ENCODE assay signal across 25 mouse cellular contexts in the genomic region with DNA sequence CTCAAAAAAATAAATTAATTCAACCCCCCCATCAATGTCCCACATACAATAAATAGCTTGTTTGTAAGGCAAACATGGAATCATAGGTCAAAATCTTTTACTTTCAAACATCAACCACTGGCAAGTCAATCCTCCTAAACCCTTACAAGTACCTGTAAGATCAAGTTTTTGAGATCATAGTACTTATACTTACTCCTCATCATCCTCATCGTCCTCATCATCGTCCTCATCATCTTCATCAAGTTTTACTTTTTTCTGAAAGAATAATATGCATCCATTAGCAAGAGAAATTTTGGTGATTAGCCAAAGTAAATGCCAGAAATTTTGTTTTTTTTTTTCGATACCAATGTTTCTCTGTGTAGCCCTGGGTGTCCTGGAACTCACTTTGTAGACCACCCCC. TPM values are rescaled to one million over a fixed set of nuclear protein-coding genes. Genes with fewer than 3 reads are reported as not detected.
DNase-seq lines count a peak whose midpoint lies in the region; ATAC-seq and TF ChIP-seq lines count a peak whose summit lies in the region.
"Had no signal": no experiment of that assay in that cellular context is flagged by ENCODE, and none has a peak within 500 bp of the region (broad histone marks: within the 10 kb centered on the region; RNA-seq: fewer than 3 reads in every experiment).

No protein-coding gene starts in this region.

- no peak overlapping the region for H3K27ac ChIP-seq in liver, embryonic 11.5 days (ENCODE audit: low read depth, low read length)
- no peak overlapping the region for H3K27ac ChIP-seq in ES-Bruce4 (ENCODE audit: insufficient read depth, low read length)
- no peak overlapping the region for H3K27ac ChIP-seq in embryonic fibroblast, embryonic 13.5 days (ENCODE audit: insufficient read depth, low read length)
- H3K27ac ChIP-seq: embryonic facial prominence, embryonic 10.5 days; forebrain, embryonic 10.5 days; heart, embryonic 10.5 days; heart, embryonic 15.5 days; hindbrain, embryonic 10.5 days; hindbrain, embryonic 14.5 days had no signal

- no peak overlapping the region for H3K4me3 ChIP-seq in liver, embryonic 11.5 days (ENCODE audit: low read depth, low read length)
- H3K4me3 ChIP-seq in ES-Bruce4 (ENCODE audit: low read depth, low read length), result peak overlapping the region; percentile 55; the same call in 1 of the 2 replicates
- peak overlapping the region; percentile 28; the same call in 1 of the 2 replicates for H3K4me3 ChIP-seq in embryonic fibroblast, embryonic 13.5 days (ENCODE audit: insufficient read depth, low read length)
- H3K4me3 ChIP-seq in myocyte, result peak overlapping the region; percentile 99
- H3K4me3 ChIP-seq: erythroblast, embryonic 14.5 days; heart, embryonic 15.5 days had no signal

- H3K9ac ChIP-seq in liver, embryonic 11.5 days (ENCODE audit: low read depth, low read length), result no peak overlapping the region
- peak overlapping the region; percentile 98 for H3K9ac ChIP-seq in ES-Bruce4 (ENCODE audit: low read depth, poor library complexity, severe bottlenecking)
- H3K9ac ChIP-seq: heart, embryonic 15.5 days; hindbrain, embryonic 14.5 days had no signal

- peaks cover 60% of the 10 kb centered on the region for H3K79me2 ChIP-seq in myocyte (ENCODE audit: control insufficient read depth, insufficient read depth)

- ATAC-seq in liver, embryonic 11.5 days (replicated peaks; ENCODE audit: low FRiP score), result no peak
- no peak for ATAC-seq in megakaryocyte progenitor cell, adult 5-6 weeks (replicated peaks; ENCODE audit: poor library complexity)
- ATAC-seq: forebrain, embryonic 14.5 days; intestine, embryonic 16.5 days had no signal

- H3K4me2 ChIP-seq in liver, embryonic 11.5 days, result peak overlapping the region; percentile 78
- no peak overlapping the region for H3K4me2 ChIP-seq in myocyte (ENCODE audit: low read depth)
- H3K4me2 ChIP-seq: heart, embryonic 15.5 days; hindbrain, embryonic 14.5 days had no signal

- H3K27me3 ChIP-seq in liver, embryonic 11.5 days (replicated peaks; ENCODE audit: control insufficient read depth, insufficient read depth, low read length), result no peaks in the 10 kb centered on the region
- H3K27me3 ChIP-seq in ES-Bruce4 (ENCODE audit: control insufficient read depth, insufficient read depth, low read length, poor library complexity, severe bottlenecking) (no peaks in the 10 kb centered on the region), myocyte (ENCODE audit: control insufficient read depth, insufficient read depth, insufficient read length) (no peaks in the 10 kb centered on the region)
- H3K27me3 ChIP-seq: heart, embryonic 15.5 days had no signal

- TF ChIP-seq CTCF in ES-Bruce4 (IDR thresholded peaks at IDR 0.05; ENCODE audit: low read depth, low read length), result no peak
- no peak for TF ChIP-seq CTCF in embryonic fibroblast, embryonic 13.5 days (IDR thresholded peaks at IDR 0.05; ENCODE audit: borderline replicate concordance, insufficient read depth, low read length)

- H3K4me1 ChIP-seq in liver, embryonic 11.5 days (replicated peaks; ENCODE audit: control insufficient read depth, insufficient read depth, low read length), result peaks cover 5% of the 10 kb centered on the region; the same call in 1 of the 2 replicates
- peaks cover 2% of the 10 kb centered on the region for H3K4me1 ChIP-seq in ES-Bruce4 (ENCODE audit: control insufficient read depth, insufficient read depth, low read length)
- H3K4me1 ChIP-seq in embryonic fibroblast, embryonic 13.5 days (ENCODE audit: control insufficient read depth, insufficient read depth, low read length), result peaks cover 2% of the 10 kb centered on the region; the same call in 1 of the 2 replicates
- H3K4me1 ChIP-seq: heart, embryonic 10.5 days had no signal

- no peak overlapping the region for H3ac ChIP-seq in myocyte (ENCODE audit: control insufficient read depth, insufficient read length)

- H3K36me3 ChIP-seq in liver, embryonic 11.5 days (ENCODE audit: control insufficient read depth, insufficient read depth, low read length), result peaks cover 26% of the 10 kb centered on the region
- peaks cover 76% of the 10 kb centered on the region for H3K36me3 ChIP-seq in ES-Bruce4 (ENCODE audit: control insufficient read depth, insufficient read depth, low read length, poor library complexity, severe bottlenecking)
- H3K36me3 ChIP-seq in myocyte (ENCODE audit: control insufficient read depth, insufficient read depth), result peaks cover 71% of the 10 kb centered on the region

- 82% methylated on average over 3 of the region's 3 CpGs for whole genome bisulfite sequencing in liver, embryonic 11.5 days

- TF ChIP-seq POLR2A in ES-Bruce4 (IDR thresholded peaks at IDR 0.05; ENCODE audit: insufficient read depth, low read length) (no peak), myocyte (IDR thresholded peaks at IDR 0.05; ENCODE audit: insufficient read length, low read depth) (no peak)
- TF ChIP-seq POLR2A in embryonic fibroblast, embryonic 13.5 days (IDR thresholded peaks at IDR 0.05; ENCODE audit: low read depth, low read length), result no peak

- no peaks in the 10 kb centered on the region for H3K9me3 ChIP-seq in liver, embryonic 11.5 days (ENCODE audit: control insufficient read depth, low read length)
- H3K9me3 ChIP-seq in ES-Bruce4 (replicated peaks; ENCODE audit: control insufficient read depth, insufficient read depth, low read length, poor library complexity, severe bottlenecking), result no peaks in the 10 kb centered on the region
- H3K9me3 ChIP-seq: embryonic facial prominence, embryonic 10.5 days; forebrain, embryonic 10.5 days; heart, embryonic 10.5 days; heart, embryonic 15.5 days; hindbrain, embryonic 10.5 days had no signal

- TF ChIP-seq EP300 in ES-Bruce4 (IDR thresholded peaks at IDR 0.05; ENCODE audit: insufficient read depth, low read depth, low read length), result no peak

- DNase-seq in liver, embryonic 11.5 days (ENCODE audit: low spot score), result no peak
- no peak for DNase-seq in liver
- no peak for DNase-seq in gastrocnemius, adult 18-20 months (ENCODE audit: low spot score)
- DNase-seq in embryo, embryonic 10.5 days (ENCODE audit: low spot score), result no peak
- DNase-seq: adrenal gland, adult 8-10 months; cerebellum, adult 18-20 months; cerebellum, adult 9-11 months; cerebellum, postnatal 36 days; gastrocnemius, postnatal 36 days; heart, adult 18-20 months had no signal

TF ChIP-seq in myocyte, 11 proteins besides CTCF, POLR2A, EP300 and RAD21:
- TF ChIP-seq MYOG (IDR thresholded peaks at IDR 0.05; ENCODE audit: control insufficient read depth in 1 of 3, insufficient read depth in 1 of 3, insufficient read length in 2 of 3, low read depth in 2 of 3) (no peak), SRF (IDR thresholded peaks at IDR 0.05; ENCODE audit: control insufficient read depth, insufficient read length, low read depth) (no peak), TCF12 (IDR thresholded peaks at IDR 0.05; ENCODE audit: insufficient read depth, poor library complexity, severe bottlenecking) (no peak), MAX (IDR thresholded peaks at IDR 0.05; ENCODE audit: low read depth) (no peak), CEBPB (IDR thresholded peaks at IDR 0.05; ENCODE audit: insufficient read depth, poor library complexity, severe bottlenecking) (no peak), POLR2AphosphoS2 (IDR thresholded peaks at IDR 0.05; ENCODE audit: insufficient read length, low read depth) (no peak), E2F4 (IDR thresholded peaks at IDR 0.05; ENCODE audit: insufficient read depth) (no peak), USF1 (IDR thresholded peaks at IDR 0.05; ENCODE audit: low read depth) (no peak), TCF3 (IDR thresholded peaks at IDR 0.05; ENCODE audit: insufficient read length, low read depth) (no peak), MYOD1 (IDR thresholded peaks at IDR 0.05; ENCODE audit: control insufficient read depth in 1 of 3, insufficient read length in 2 of 3, low read depth in 2 of 3) (no peak), REST (IDR thresholded peaks at IDR 0.05; ENCODE audit: insufficient read depth, insufficient read length) (no peak)
TF ChIP-seq in myocyte: peak in this region for 0.

RNA-seq across cellular contexts. Expression of a gene that starts 3.3 kb away (rescaled TPM):
- polyA plus RNA-seq in liver, embryonic 11.5 days (2014; fragmentation: Nextera tagmentation; extraction: Ambion mirVana), result 1,827 and 1,921 TPM in 2 replicates
- polyA plus RNA-seq in ES-Bruce4 (2011; ENCODE audit: insufficient read depth, insufficient read length, low read depth, missing spikeins), result 4,703 and 5,189 TPM in 2 replicates
- polyA plus RNA-seq in embryonic fibroblast, embryonic 13.5 days (2011; ENCODE audit: insufficient read length, low read depth, missing spikeins), result 1,604 and 1,816 TPM in 2 replicates
- polyA plus RNA-seq in myocyte (2012; fragmentation: generic; extraction: Trizol), result 244 TPM
- 2,919 and 2,971 TPM in 2 replicates for total RNA-seq in megakaryocyte progenitor cell, adult 5-6 weeks (2015)
- 3,382 and 4,168 TPM in 2 replicates for total RNA-seq in megakaryocyte progenitor cell, adult 5-6 weeks (2017)
- 100 to 1,000 TPM; 118 to 128 TPM for total RNA-seq in gastrocnemius, adult 18-20 months (2021)

RNA-seq across cellular contexts. Expression of a gene that starts 12.5 kb away (rescaled TPM):
- polyA plus RNA-seq in liver, embryonic 11.5 days (2014; fragmentation: Nextera tagmentation; extraction: Ambion mirVana), result 0.56 and 0.90 TPM in 2 replicates
- polyA plus RNA-seq in ES-Bruce4 (2011; ENCODE audit: insufficient read depth, insufficient read length, low read depth, missing spikeins) (0.82 and 1.4 TPM in 2 replicates), myocyte (2012; fragmentation: generic; extraction: Trizol) (0.07 TPM)
- 0.83 and 8.3 TPM in 2 replicates for polyA plus RNA-seq in embryonic fibroblast, embryonic 13.5 days (2011; ENCODE audit: insufficient read length, low read depth, missing spikeins)
- not detected in 2 replicates for total RNA-seq in megakaryocyte progenitor cell, adult 5-6 weeks (2015)
- not detected in 2 replicates for total RNA-seq in megakaryocyte progenitor cell, adult 5-6 weeks (2017)
- total RNA-seq in gastrocnemius, adult 18-20 months (2021), result 1 to 10 TPM; 1.0 to 1.1 TPM
- polyA plus RNA-seq: erythroblast, embryonic 14.5 days had no signal

RNA-seq across cellular contexts. Expression of a gene that starts 43.6 kb away (rescaled TPM):
- polyA plus RNA-seq in liver, embryonic 11.5 days (2014; fragmentation: Nextera tagmentation; extraction: Ambion mirVana), result not detected in 2 replicates
- polyA plus RNA-seq in ES-Bruce4 (2011; ENCODE audit: insufficient read depth, insufficient read length, low read depth, missing spikeins), result 0.58 TPM in 1 of 2 replicates, not detected in the other
- not detected in 2 replicates for polyA plus RNA-seq in embryonic fibroblast, embryonic 13.5 days (2011; ENCODE audit: insufficient read length, low read depth, missing spikeins)
- not detected for polyA plus RNA-seq in myocyte (2012; fragmentation: generic; extraction: Trizol)
- not detected in 2 replicates for total RNA-seq in megakaryocyte progenitor cell, adult 5-6 weeks (2015)
- total RNA-seq in megakaryocyte progenitor cell, adult 5-6 weeks (2017), result not detected in 2 replicates
- total RNA-seq in gastrocnemius, adult 18-20 months (2021), result not detected
- total RNA-seq: gastrocnemius, adult 8-10 months; gastrocnemius, postnatal 36 days; heart, adult 18-20 months; heart, postnatal 25 days had no signal
- polyA plus RNA-seq: forebrain, embryonic 10.5 days; forebrain, embryonic 14.5 days; intestine, embryonic 16.5 days had no signal
